Mouse (Mus musculus) neural tube, embryonic 11.5 days (tissue): Measurements from ENCODE around the gene Gm11020. TPM values are rescaled to one million over a fixed set of nuclear protein-coding genes. Genes with fewer than 3 reads are reported as not detected.
"Not testable (repeated sequence)": the region's sequence is repeated elsewhere in the genome, so short reads cannot be mapped to it uniquely, and the experiment has no call there.

ENCODE experiments used
- ATAC-seq: fragments of 200-750 bp; cut with Nextera tagmentation; 2 replicates; pipeline ENCODE4 v1.8.0; 2017; ENCODE audit warnings: moderate number of reproducible peaks, mild to moderate bottlenecking, moderate TSS enrichment, moderate library complexity; ENCODE audit not compliant: insufficient read depth, low FRiP score, low TSS enrichment
- DNase-seq: peaks from one replicate; pipeline ENCODE4 v3.0.0-alpha.2; 2015; ENCODE audit warnings: low spot score
- H3K27ac ChIP-seq: fragments of 300-500 bp; sonication (generic); 2 replicates; pipeline ENCODE4 v1.5.1; 2014; ENCODE audit warnings: low read depth, mild to moderate bottlenecking, low read length
- H3K27me3 ChIP-seq: fragments of 300-500 bp; sonication (generic); 2 replicates; pipeline ENCODE4 v1.6.1; 2014; ENCODE audit warnings: mild to moderate bottlenecking, low read length, mixed read lengths; ENCODE audit not compliant: control insufficient read depth, insufficient read depth
- H3K36me3 ChIP-seq: fragments of 300-500 bp; sonication (generic); 2 replicates; pipeline ENCODE4 v1.6.1; 2014; ENCODE audit warnings: mild to moderate bottlenecking, low read length, moderate library complexity, mixed read lengths; ENCODE audit not compliant: control insufficient read depth, insufficient read depth
- H3K4me1 ChIP-seq: fragments of 300-500 bp; sonication (generic); 2 replicates; pipeline ENCODE4 v1.6.1; 2014; ENCODE audit warnings: low read length, mixed read lengths; ENCODE audit not compliant: control insufficient read depth, insufficient read depth
- H3K4me2 ChIP-seq: fragments of 300-500 bp; sonication (generic); 2 replicates; pipeline ENCODE4 v1.6.1; 2014; ENCODE audit warnings: low read depth, mild to moderate bottlenecking, moderate library complexity
- H3K4me3 ChIP-seq: fragments of 300-500 bp; sonication (generic); 2 replicates; pipeline ENCODE4 v1.5.1; 2014; ENCODE audit warnings: low read depth, low read length
- H3K9ac ChIP-seq: fragments of 300-500 bp; sonication (generic); 2 replicates; pipeline ENCODE4 v1.6.1; 2014; ENCODE audit warnings: mild to moderate bottlenecking, low read length
- H3K9me3 ChIP-seq: fragments of 300-500 bp; sonication (generic); 2 replicates; pipeline ENCODE4 v1.6.1; 2016; ENCODE audit warnings: low read length; ENCODE audit not compliant: control insufficient read depth
- WGBS: fragments of 180-500 bp; shearing (Covaris S2); extraction: QIAGEN DNeasy Blood & Tissue Kit; methylation state at CpG from one replicate; pipeline ENCODE4 v1.1.7; 2014; 5-methylcytosine and 5-hydroxymethylcytosine counted together
- polyA plus RNA-seq: library from polyadenylated mRNA; unstranded; fragments of >200 nt; fragmentation: Nextera tagmentation; extraction: Ambion mirVana; gene quantifications from 2 replicates; pipeline ENCODE4 v1.2.1, GENCODE M21; 2014

Gm11020 gene
- polyA plus RNA-seq, 1 experiment from 2014 or later: not detected

DNA sequence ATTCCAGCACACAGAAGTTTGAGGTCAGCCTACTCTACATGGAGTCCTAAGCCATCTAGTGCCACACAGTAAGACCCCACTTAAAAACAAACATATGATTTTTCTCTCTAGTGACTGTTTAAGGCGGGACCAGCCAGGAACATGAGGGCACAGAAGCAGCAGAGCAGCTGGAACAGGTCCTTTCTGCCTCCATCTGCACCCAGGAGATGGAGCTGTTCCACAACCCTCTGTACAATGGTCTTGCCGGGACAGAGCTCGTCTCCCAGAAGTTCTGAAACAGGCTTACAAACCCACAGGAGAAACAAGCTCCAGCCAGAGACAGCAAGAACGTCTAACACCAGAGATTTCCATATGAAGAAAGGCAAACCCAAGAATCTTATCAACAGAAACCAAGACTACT is 8.1 kb upstream of the Gm11020 start:
- DNase-seq: no peak
- Histone ChIP-seq H3K9ac (no peak overlapping the region), H3K9me3 (no peaks in the 10 kb centered on the region), H3K27ac (no peak overlapping the region), H3K4me1 (no peaks in the 10 kb centered on the region), H3K4me2 (no peak overlapping the region), H3K27me3 (no peaks in the 10 kb centered on the region), H3K36me3 (no peaks in the 10 kb centered on the region), H3K4me3 (no peak overlapping the region)
- ATAC-seq: no peak
- WGBS: 76% methylated on average over 4 of the region's 4 CpGs

DNA sequence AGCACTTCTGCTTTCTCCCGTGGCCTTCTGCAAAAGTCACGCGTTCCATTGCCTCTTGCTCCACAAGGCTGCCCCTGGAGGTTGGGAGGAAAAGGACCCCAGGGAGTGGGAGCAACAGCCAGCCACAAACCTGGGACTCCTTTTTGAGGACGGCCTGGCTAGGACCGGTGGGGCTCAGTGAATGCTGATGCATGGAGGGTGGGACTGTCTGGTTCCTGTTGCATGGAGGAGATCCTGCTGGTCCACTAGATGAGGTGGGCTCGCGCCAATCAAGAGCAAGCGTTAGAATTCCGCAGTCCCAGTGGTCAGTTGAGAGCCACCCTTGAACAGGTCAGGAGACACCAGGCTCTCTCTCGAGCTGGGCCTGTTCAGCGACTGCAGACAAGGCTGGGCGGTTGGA is 563 bp downstream of the Gm11020 start, which contains the start of gene Cmtm2b:
TSS of gene Cmtm2b (plus strand) at position 301 of the 400 bp plus-strand sequence.
- not testable (repeated sequence) for DNase-seq

DNA sequence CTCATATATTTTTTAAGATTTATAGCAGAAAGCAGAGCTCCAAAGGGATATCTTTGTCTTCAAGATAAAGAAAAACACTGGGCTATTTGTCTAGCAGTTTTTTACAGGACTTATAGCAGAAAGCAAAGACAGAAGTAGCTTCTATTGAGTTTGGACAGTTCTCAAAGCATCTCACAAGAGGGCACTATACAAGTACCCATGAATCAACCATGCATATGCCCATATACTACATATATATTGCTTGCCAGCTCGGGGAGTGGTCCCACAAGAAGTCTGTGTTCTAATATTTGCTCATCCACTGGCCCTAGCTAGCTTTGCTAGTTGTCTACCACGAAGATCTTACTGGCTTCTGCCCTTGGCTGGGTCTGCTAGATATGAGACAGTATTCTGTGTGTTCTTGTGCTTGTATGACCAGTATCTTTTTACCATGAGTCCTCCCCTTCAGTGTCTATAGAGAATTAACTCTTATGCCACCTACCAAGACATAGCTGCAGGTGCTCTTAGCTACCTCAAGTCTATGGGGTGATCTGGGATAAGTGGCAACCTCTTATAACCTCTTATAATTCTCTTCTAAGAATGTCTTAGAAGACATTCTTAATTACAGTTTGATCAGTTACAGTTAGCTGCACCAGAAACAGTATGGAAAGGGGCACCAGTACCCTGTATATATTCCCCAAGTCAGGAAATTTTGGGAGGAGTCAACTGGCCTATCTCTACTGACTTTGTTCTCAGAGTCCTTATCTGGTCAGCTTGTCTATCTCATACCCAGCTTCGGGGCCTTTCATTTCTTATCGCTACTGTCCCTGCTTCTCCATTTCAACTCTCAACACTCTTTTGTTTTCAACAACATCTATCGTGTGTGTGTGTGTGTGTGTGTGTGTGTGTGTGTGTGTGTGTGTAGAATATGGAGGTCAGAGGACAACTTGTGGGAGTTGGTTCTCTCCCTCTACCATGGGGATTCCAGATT is 11.6 kb downstream of the Gm11020 start:
- Histone ChIP-seq H3K27me3 (no peaks in the 10 kb centered on the region), H3K9me3 (no peaks in the 10 kb centered on the region), H3K27ac (no peak overlapping the region), H3K9ac (no peak overlapping the region), H3K36me3 (no peaks in the 10 kb centered on the region), H3K4me1 (no peaks in the 10 kb centered on the region), H3K4me3 (no peak overlapping the region), H3K4me2 (no peak overlapping the region)
- DNase-seq: no peak
- ATAC-seq: no peak
- 81% methylated on average over 5 of the region's 5 CpGs for WGBS

More for the DNA sequence above, 563 bp downstream of the Gm11020 start, which contains the start of gene Cmtm2b:
- H3K9me3 ChIP-seq, H3K9ac ChIP-seq, H3K4me3 ChIP-seq, ATAC-seq, H3K4me2 ChIP-seq, H3K27me3 ChIP-seq, H3K4me1 ChIP-seq, H3K36me3 ChIP-seq, H3K27ac ChIP-seq: not testable (repeated sequence)
- 94% methylated on average over 12 of the region's 12 CpGs for WGBS

DNA sequence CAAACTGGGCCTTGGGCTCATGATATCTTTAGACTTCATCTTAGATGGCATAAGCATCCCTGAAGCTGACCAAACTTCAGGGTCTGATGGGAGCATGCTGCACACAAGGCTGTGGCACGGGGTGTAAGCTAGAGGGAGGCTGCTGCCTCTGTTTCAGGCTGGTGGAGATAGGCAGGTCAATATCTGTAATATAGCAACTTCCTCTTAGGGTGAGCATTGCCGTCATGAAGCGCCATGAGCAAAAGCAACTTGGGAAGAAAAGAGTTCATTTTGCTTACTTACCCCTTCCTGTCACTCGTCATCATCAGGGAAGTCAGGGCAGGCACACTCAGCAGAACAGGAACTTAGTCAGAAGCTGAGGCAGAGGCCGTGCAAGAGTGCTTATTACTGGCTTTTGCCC is 12.4 kb downstream of the Gm11020 start:
- Histone ChIP-seq H3K27me3 (no peaks in the 10 kb centered on the region), H3K9me3 (no peaks in the 10 kb centered on the region), H3K4me2 (no peak overlapping the region), H3K4me1 (no peaks in the 10 kb centered on the region), H3K36me3 (no peaks in the 10 kb centered on the region), H3K9ac (no peak overlapping the region), H3K4me3 (no peak overlapping the region), H3K27ac (no peak overlapping the region)
- ATAC-seq (no peak), DNase-seq (no peak)
- 77% methylated on average over 5 of the region's 5 CpGs for WGBS

DNA sequence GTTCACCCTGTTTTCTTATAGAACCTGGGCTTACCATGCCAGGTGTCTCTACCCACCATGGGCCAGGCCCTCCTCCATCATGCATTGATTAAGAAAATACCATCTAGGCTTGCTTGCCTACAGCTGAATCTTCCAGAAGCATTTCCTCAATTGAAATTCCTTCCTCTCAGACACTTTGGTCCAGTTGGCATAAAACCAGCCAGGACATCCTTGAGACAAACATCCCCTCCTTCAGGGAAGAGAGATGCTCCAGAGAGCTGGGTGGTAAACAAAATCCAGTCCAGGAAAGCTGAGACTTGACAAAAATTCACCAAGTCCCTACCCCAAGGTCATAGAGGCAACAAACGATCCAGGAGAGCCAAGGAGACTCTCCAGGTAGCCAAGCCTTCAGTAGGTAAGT is 12.8 kb downstream of the Gm11020 start:
- Histone ChIP-seq H3K4me3 (no peak overlapping the region), H3K9ac (no peak overlapping the region), H3K4me1 (no peaks in the 10 kb centered on the region), H3K9me3 (no peaks in the 10 kb centered on the region), H3K27ac (no peak overlapping the region), H3K4me2 (no peak overlapping the region), H3K27me3 (no peaks in the 10 kb centered on the region), H3K36me3 (no peaks in the 10 kb centered on the region)
- 86% methylated on average over 1 of the region's 1 CpGs for WGBS
- no peak for DNase-seq
- no peak for ATAC-seq

DNA sequence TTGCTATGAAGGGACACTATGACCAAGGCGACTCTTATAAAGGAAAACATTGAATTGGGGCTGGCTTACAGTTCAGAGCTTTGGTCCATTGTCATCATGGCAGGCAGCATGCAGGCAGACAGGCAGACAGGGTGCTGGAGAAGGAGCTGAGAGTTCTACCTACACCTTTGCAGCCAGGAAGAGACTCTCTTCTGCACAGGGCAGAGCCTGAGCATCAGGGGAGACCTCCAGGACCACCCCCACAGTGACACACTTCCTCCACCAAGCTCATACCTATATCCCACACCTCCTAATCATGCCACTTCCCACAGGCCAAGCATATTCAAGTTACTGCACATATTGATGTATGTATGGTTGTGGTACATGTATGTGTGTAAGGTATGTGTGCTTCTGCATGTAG is 15.4 kb downstream of the Gm11020 start:
- no peaks in the 10 kb centered on the region for H3K36me3 ChIP-seq
- peaks cover 3% of the 10 kb centered on the region; the same call in 1 of the 2 replicates for H3K4me1 ChIP-seq
- H3K27me3 ChIP-seq: no peaks in the 10 kb centered on the region
- no peak overlapping the region for H3K27ac ChIP-seq
- H3K4me3 ChIP-seq: no peak overlapping the region
- 82% methylated on average over 1 of the region's 1 CpGs for WGBS
- H3K9me3 ChIP-seq: no peaks in the 10 kb centered on the region
- DNase-seq (no peak), ATAC-seq (no peak)
- no peak overlapping the region for H3K9ac ChIP-seq
- no peak overlapping the region for H3K4me2 ChIP-seq

DNA sequence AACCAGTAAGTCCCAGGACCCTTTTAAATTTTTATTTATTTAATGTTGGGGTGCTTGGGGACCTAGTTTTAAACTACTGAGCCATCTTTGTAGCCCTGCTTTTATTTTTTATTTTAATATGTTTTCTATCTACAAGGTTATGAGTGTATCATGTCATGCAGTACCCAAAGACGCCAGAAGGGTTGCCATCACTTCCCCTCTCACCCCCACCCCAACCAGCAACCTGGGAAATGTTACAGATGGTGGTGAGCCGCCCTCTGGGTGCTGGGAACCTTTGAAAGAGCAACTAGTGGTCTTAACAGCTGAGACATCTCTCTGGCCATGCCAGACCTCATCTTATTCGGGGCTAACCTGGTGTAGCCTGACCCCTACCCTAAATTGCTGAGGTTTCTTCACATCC is 16.5 kb downstream of the Gm11020 start:
- Histone ChIP-seq H3K27ac (no peak overlapping the region), H3K4me2 (no peak overlapping the region), H3K9ac (no peak overlapping the region), H3K9me3 (no peaks in the 10 kb centered on the region), H3K36me3 (no peaks in the 10 kb centered on the region), H3K4me3 (no peak overlapping the region), H3K27me3 (no peaks in the 10 kb centered on the region), H3K4me1 (peaks cover 3% of the 10 kb centered on the region; the same call in 1 of the 2 replicates)
- DNase-seq: no peak
- 44% methylated on average over 3 of the region's 3 CpGs for WGBS
- no peak for ATAC-seq

DNA sequence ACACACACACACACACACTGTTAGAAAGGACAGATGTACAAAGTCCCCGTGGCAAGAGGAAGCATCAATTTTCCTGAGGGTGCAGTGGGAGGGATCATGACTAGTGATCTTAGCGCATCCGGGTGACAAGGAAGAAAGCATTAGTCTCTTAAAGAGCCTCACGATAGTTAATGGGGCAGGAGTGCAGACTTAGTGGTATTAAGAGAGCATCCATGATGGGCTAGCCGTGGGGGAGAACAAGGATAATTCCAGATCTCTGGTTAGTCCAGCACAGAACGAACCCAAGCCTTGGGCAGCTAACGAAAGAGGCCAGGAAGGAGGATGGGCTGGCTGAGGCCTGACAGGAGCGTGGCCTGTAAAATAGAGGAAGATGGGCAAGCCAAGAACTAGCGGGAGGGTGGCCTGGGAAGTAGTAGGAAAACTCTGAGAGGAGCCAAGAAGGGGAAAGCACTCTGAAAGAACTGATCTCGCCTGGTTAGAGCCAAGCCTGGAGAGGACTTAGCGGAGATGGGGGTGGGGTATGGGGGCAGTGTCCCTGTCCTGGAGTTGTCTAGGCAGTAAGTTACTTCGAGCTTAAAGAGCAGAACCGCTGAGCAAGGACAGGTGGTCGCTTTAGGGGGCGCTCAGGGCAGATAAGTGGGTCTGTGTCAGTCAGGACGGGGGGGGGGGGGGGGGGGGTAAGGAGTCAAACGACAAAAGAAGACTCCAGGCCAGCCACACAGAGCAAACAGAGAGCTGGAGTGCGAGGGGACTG is 18.0 kb downstream of the Gm11020 start, which contains the start of gene Cmtm3:
TSS of gene Cmtm3 (plus strand) at position 182 of the 754 bp plus-strand sequence.
- no peak for DNase-seq
- Histone ChIP-seq H3K4me2 (peak within 1 kb of the TSS; percentile 73), H3K27me3 (no peaks in the 10 kb centered on the region), H3K4me3 (peak within 1 kb of the TSS; percentile 55), H3K27ac (no peak within 1 kb of the TSS), H3K9me3 (no peaks in the 10 kb centered on the region), H3K36me3 (no peaks in the 10 kb centered on the region), H3K4me1 (peaks cover 3% of the 10 kb centered on the region; the same call in 1 of the 2 replicates), H3K9ac (peak within 1 kb of the TSS; percentile 74)
- ATAC-seq: no peak
- 18% methylated on average over 17 of the region's 18 CpGs for WGBS
